Mouse (Mus musculus): ENCODE measurements around the gene Lpar5. TPM values are rescaled to one million over a fixed set of nuclear protein-coding genes. Genes with fewer than 3 reads are reported as not detected.
"Not testable (repeated sequence)": the region's sequence is repeated elsewhere in the genome, so short reads cannot be mapped to it uniquely, and the experiment has no call there.

The Lpar5 gene
- polyA plus RNA-seq, 1 experiment from 2014 or later: not detected

DNA sequence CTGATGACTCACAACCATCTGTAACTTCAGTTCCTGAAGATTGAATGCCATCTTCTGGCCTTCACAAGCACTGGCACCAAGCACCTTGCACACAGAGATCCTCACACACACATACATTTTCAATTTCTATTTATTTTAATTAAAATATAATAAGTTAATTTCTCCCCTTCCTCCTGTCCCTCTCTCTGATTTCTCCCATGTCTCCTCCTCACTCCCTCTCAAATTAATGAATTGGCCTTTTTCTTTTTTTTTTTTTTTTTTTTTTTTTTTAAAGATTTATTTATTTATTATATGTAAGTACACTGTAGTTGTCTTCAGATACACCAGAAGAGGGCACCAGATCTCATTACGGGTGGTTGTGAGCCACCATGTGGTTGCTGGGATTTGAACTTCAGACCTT, 2.5 kb upstream of the Lpar5 start:
- H3K4me3 ChIP-seq (ENCODE audit: control insufficient read depth in 1 of 2, insufficient read depth in 1 of 2, low read depth in 1 of 2, low read length in 2 of 2): not testable (repeated sequence)
- no CpG with 5 or more reads among the region's 1 CpGs for WGBS

DNA sequence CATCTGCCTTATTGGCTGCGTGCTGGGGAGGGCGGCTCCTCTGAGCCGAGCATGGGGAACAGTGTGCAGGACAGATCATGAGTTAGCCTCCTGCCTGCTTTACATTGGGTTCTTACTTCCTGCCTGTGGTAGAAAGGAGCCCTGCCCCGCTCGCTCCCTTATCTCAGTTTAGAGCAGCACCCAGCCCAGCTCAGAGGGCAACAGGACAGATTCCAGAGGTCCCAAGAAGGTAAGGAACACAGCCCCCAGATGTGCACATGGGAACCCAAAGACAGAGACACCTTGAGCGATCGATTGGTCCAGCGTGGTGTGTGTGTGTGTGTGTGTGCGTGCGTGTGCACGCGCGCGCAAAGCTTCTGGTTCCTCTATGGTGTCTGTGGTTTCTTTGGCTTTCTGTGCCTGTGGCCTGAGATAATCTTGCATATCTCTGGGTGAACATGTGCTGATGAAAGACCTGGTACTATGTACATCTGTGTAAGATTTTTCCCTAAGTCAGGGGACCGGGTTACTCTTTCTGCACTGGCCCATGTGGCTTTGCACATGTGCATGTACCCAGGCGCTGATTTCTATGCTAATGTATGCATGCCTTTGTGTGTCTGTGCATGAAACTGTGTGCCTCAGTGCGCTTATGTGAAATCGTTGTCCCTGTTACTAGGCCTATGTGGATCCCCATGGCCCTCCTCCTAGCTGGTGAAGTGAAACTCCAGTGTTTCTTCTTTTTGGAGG, 3.6 kb downstream of the Lpar5 start:
- 0 out of 4 replicates have a peak overlapping the region, but pooled peaks have one; percentile 16 to 39 for H3K27ac ChIP-seq (replicated peaks in 1 of 2; ENCODE audit: control insufficient read depth in 1 of 2, insufficient read depth in 1 of 2, low read depth in 2 of 2, low read length in 2 of 2)
- no peak overlapping the region for H3K9ac ChIP-seq (ENCODE audit: low read length)
- no peak overlapping the region for H3K4me2 ChIP-seq (ENCODE audit: low read length)
- H3K27me3 ChIP-seq (ENCODE audit: control insufficient read depth, insufficient read depth, low read length): no peaks in the 10 kb centered on the region; the same call in 1 of the 2 replicates
- peaks cover 0 to 6% of the 10 kb centered on the region in 2 experiments; a peak in 2 of 4 replicates for H3K4me1 ChIP-seq (ENCODE audit: control insufficient read depth in 2 of 2, insufficient read depth in 2 of 2, low read length in 2 of 2)
- 76% methylated on average over 18 of the region's 18 CpGs for WGBS
- no peaks in the 10 kb centered on the region for H3K9me3 ChIP-seq (ENCODE audit: control insufficient read depth, low read length)
- no peaks in the 10 kb centered on the region for H3K36me3 ChIP-seq (ENCODE audit: control insufficient read depth, insufficient read depth, low read length)
- H3K4me3 ChIP-seq (ENCODE audit: control insufficient read depth in 1 of 2, insufficient read depth in 1 of 2, low read depth in 1 of 2, low read length in 2 of 2): no peak overlapping the region
- no peak for ATAC-seq (ENCODE audit: insufficient number of reproducible peaks, insufficient read depth, low FRiP score, low read depth)

More for the DNA sequence above, 2.5 kb upstream of the Lpar5 start:
- H3K9ac ChIP-seq (ENCODE audit: low read length); H3K4me2 ChIP-seq (ENCODE audit: low read length); H3K36me3 ChIP-seq (ENCODE audit: control insufficient read depth, insufficient read depth, low read length); H3K27ac ChIP-seq (replicated peaks in 1 of 2; ENCODE audit: control insufficient read depth in 1 of 2, insufficient read depth in 1 of 2, low read depth in 2 of 2, low read length in 2 of 2); H3K27me3 ChIP-seq (ENCODE audit: control insufficient read depth, insufficient read depth, low read length); ATAC-seq (ENCODE audit: insufficient number of reproducible peaks, insufficient read depth, low FRiP score, low read depth); H3K9me3 ChIP-seq (ENCODE audit: control insufficient read depth, low read length): not testable (repeated sequence)
- peaks cover 6 to 12% of the 10 kb centered on the region in 2 experiments; a peak in 3 of 4 replicates for H3K4me1 ChIP-seq (ENCODE audit: control insufficient read depth in 2 of 2, insufficient read depth in 2 of 2, low read length in 2 of 2)

DNA sequence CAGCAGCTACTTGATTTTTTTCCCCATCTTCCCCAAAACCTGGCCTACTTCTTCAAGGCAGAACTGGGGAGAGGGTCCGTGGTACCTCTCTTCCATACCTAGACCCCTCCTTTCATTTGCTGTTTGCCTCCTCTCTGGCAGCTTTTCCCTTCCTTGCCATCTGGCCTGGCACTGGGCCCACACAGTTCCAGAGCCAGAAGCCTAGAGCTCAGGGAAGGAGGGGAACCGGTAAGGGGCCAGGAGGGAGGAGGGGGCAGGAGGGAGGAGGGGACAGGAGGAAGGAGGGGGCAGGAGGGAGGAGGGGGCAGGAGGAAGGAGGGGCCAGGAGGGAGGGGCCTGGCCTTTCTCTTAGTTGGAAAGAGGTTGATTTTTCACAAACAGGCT, 4.2 kb downstream of the Lpar5 start:
- no peak overlapping the region for H3K9ac ChIP-seq (ENCODE audit: low read length)
- ATAC-seq (ENCODE audit: insufficient number of reproducible peaks, insufficient read depth, low FRiP score, low read depth): no peak
- peaks cover 0 to 6% of the 10 kb centered on the region in 2 experiments; a peak in 2 of 4 replicates for H3K4me1 ChIP-seq (ENCODE audit: control insufficient read depth in 2 of 2, insufficient read depth in 2 of 2, low read length in 2 of 2)
- no peak overlapping the region for H3K4me2 ChIP-seq (ENCODE audit: low read length)
- H3K9me3 ChIP-seq (ENCODE audit: control insufficient read depth, low read length): no peaks in the 10 kb centered on the region
- WGBS: 24% methylated on average over 2 of the region's 2 CpGs
- no peaks in the 10 kb centered on the region; the same call in 1 of the 2 replicates for H3K27me3 ChIP-seq (ENCODE audit: control insufficient read depth, insufficient read depth, low read length)
- H3K36me3 ChIP-seq (ENCODE audit: control insufficient read depth, insufficient read depth, low read length): no peaks in the 10 kb centered on the region
- no peak overlapping the region for H3K4me3 ChIP-seq (ENCODE audit: control insufficient read depth in 1 of 2, insufficient read depth in 1 of 2, low read depth in 1 of 2, low read length in 2 of 2)
- 0 out of 4 replicates have a peak overlapping the region, but pooled peaks have one; percentile 16 to 39 for H3K27ac ChIP-seq (replicated peaks in 1 of 2; ENCODE audit: control insufficient read depth in 1 of 2, insufficient read depth in 1 of 2, low read depth in 2 of 2, low read length in 2 of 2)

DNA sequence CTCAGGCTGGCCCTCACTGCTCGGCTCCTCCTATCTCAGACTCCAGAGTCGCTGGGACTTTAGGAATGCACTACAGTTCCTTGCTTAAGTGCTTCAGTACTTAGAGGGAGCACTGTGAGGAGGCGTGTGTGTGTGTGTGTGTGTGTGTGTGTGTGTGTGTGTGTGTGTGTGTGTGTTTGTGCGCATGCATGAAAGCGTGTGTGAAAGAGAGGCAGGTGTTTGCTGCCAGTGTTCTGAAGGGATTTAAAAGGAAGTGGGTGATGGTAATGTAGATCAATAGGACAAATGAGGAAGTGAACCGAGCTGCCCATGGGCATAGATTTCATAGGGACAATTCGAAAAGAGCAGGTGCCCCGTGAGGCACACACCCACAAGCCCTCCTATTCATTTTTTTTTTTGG, 6.1 kb downstream of the Lpar5 start:
- H3K27ac ChIP-seq (replicated peaks in 1 of 2; ENCODE audit: control insufficient read depth in 1 of 2, insufficient read depth in 1 of 2, low read depth in 2 of 2, low read length in 2 of 2): no peak overlapping the region
- H3K4me3 ChIP-seq (ENCODE audit: control insufficient read depth in 1 of 2, insufficient read depth in 1 of 2, low read depth in 1 of 2, low read length in 2 of 2): no peak overlapping the region
- 63% methylated on average over 8 of the region's 8 CpGs for WGBS
- H3K9ac ChIP-seq (ENCODE audit: low read length): no peak overlapping the region
- no peak for ATAC-seq (ENCODE audit: insufficient number of reproducible peaks, insufficient read depth, low FRiP score, low read depth)
- H3K27me3 ChIP-seq (ENCODE audit: control insufficient read depth, insufficient read depth, low read length): no peaks in the 10 kb centered on the region; the same call in 1 of the 2 replicates
- H3K9me3 ChIP-seq (ENCODE audit: control insufficient read depth, low read length): no peaks in the 10 kb centered on the region
- no peak overlapping the region for H3K4me2 ChIP-seq (ENCODE audit: low read length)
- H3K4me1 ChIP-seq (ENCODE audit: control insufficient read depth in 2 of 2, insufficient read depth in 2 of 2, low read length in 2 of 2): peaks cover 0 to 6% of the 10 kb centered on the region in 2 experiments; a peak in 2 of 4 replicates
- no peaks in the 10 kb centered on the region for H3K36me3 ChIP-seq (ENCODE audit: control insufficient read depth, insufficient read depth, low read length)

DNA sequence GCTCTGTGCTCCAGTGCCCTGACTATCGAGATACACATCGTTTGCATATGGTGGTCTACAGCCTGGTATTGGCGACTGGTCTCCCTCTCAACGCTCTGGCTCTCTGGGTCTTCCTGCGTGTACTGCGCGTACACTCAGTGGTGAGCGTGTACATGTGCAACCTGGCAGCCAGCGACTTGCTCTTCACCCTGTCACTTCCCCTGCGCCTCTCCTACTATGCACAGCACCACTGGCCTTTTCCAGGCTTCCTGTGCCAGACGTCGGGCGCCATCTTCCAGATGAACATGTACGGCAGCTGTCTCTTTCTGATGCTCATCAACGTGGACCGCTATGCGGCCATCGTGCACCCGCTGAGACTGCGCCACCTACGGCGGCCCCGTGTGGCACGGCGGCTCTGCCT, 13.7 kb downstream of the Lpar5 start:
- peak overlapping the region; percentile 71 for H3K9ac ChIP-seq (ENCODE audit: low read length)
- H3K4me1 ChIP-seq (ENCODE audit: control insufficient read depth in 2 of 2, insufficient read depth in 2 of 2, low read length in 2 of 2): peaks cover 0 to 3% of the 10 kb centered on the region in 2 experiments; a peak in 2 of 4 replicates
- no peaks in the 10 kb centered on the region for H3K9me3 ChIP-seq (ENCODE audit: control insufficient read depth, low read length)
- H3K27ac ChIP-seq (replicated peaks in 1 of 2; ENCODE audit: control insufficient read depth in 1 of 2, insufficient read depth in 1 of 2, low read depth in 2 of 2, low read length in 2 of 2): peak overlapping the region; percentile 32 to 66; a peak in 3 of 4 replicates
- H3K4me2 ChIP-seq (ENCODE audit: low read length): peak overlapping the region; percentile 83
- no peaks in the 10 kb centered on the region for H3K36me3 ChIP-seq (ENCODE audit: control insufficient read depth, insufficient read depth, low read length)
- ATAC-seq (ENCODE audit: insufficient number of reproducible peaks, insufficient read depth, low FRiP score, low read depth): 0 out of 2 replicates have a peak, but pooled peaks have one; percentile 1
- H3K27me3 ChIP-seq (ENCODE audit: control insufficient read depth, insufficient read depth, low read length): peaks cover 2% of the 10 kb centered on the region; the same call in 1 of the 2 replicates
- peak overlapping the region; percentile 43 to 47 for H3K4me3 ChIP-seq (ENCODE audit: control insufficient read depth in 1 of 2, insufficient read depth in 1 of 2, low read depth in 1 of 2, low read length in 2 of 2)
- 21% methylated on average over 25 of the region's 25 CpGs for WGBS

DNA sequence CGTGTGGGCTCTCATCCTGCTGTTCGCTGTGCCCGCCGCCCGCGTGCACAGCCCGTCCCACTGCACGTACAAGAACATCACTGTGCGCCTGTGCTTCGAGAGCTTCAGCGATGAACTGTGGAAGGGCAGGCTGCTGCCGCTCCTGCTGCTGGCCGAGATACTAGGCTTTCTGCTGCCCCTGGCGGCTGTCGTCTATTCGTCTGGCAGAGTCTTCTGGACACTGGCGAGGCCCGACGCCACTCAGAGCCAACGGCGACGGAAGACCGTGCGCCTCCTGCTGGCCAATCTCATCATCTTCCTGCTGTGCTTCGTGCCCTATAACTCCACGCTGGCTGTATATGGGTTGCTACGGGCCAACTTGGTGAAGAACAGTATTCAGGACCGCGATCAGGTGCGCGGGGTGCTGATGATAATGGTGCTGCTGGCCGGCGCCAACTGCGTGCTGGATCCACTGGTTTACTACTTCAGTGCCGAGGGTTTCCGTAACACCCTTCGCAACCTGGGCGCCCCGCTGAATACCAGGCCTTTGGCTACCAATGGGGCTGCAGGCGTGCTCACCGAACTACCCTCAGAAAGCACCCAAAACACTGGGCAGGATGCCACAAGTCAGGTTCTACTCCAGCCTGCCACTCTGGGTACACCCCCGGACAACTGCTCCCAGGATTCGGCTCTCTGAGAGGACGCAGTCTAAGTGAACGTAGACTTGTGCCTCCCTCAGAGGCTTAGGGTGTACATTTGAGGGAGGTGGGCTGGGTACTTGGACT, 14.3 kb downstream of the Lpar5 start:
- no peaks in the 10 kb centered on the region for H3K9me3 ChIP-seq (ENCODE audit: control insufficient read depth, low read length)
- no peaks in the 10 kb centered on the region for H3K36me3 ChIP-seq (ENCODE audit: control insufficient read depth, insufficient read depth, low read length)
- peak overlapping the region; percentile 71 for H3K9ac ChIP-seq (ENCODE audit: low read length)
- peaks cover 0 to 3% of the 10 kb centered on the region in 2 experiments; a peak in 2 of 4 replicates for H3K4me1 ChIP-seq (ENCODE audit: control insufficient read depth in 2 of 2, insufficient read depth in 2 of 2, low read length in 2 of 2)
- peak overlapping the region; percentile 32 to 66; a peak in 3 of 4 replicates for H3K27ac ChIP-seq (replicated peaks in 1 of 2; ENCODE audit: control insufficient read depth in 1 of 2, insufficient read depth in 1 of 2, low read depth in 2 of 2, low read length in 2 of 2)
- H3K4me2 ChIP-seq (ENCODE audit: low read length): peak overlapping the region; percentile 83
- 22% methylated on average over 45 of the region's 45 CpGs for WGBS
- H3K27me3 ChIP-seq (ENCODE audit: control insufficient read depth, insufficient read depth, low read length): peaks cover 2% of the 10 kb centered on the region; the same call in 1 of the 2 replicates
- ATAC-seq (ENCODE audit: insufficient number of reproducible peaks, insufficient read depth, low FRiP score, low read depth): peak; percentile 90
- H3K4me3 ChIP-seq (ENCODE audit: control insufficient read depth in 1 of 2, insufficient read depth in 1 of 2, low read depth in 1 of 2, low read length in 2 of 2): peak overlapping the region; percentile 43 to 47

DNA sequence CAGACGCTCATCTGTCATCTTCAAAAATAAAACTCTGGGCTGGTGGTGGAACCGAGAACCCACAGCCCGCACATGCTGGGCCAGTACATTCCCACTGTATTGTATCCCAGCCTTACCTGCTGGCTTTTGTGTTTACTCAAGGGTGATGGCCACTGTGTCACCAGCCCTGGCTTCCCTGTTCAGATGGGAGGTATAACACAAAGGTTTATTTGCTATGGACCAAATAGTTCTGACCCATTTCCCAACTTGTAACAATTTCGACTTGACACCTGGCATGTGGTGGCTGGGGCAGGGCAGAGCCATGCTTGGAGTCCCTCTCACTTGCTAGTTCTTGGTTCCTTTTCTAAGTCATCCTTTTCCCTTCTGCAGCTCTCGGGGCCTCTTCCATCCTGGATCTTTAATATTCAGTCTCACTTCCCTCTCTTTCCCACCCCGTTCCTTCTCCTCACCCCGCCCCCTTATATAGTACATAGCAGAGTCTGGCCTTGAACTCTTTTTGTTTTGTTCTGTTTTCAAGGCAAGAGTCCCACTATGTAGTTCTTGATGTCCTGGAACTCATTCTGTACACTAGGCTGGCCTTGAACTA, 15.2 kb downstream of the Lpar5 start:
- Histone ChIP-seq H3K9me3 (ENCODE audit: control insufficient read depth, low read length) (no peaks in the 10 kb centered on the region), H3K27ac (replicated peaks in 1 of 2; ENCODE audit: control insufficient read depth in 1 of 2, insufficient read depth in 1 of 2, low read depth in 2 of 2, low read length in 2 of 2) (no peak overlapping the region), H3K9ac (ENCODE audit: low read length) (no peak overlapping the region), H3K4me3 (ENCODE audit: control insufficient read depth in 1 of 2, insufficient read depth in 1 of 2, low read depth in 1 of 2, low read length in 2 of 2) (no peak overlapping the region), H3K4me1 (ENCODE audit: control insufficient read depth in 2 of 2, insufficient read depth in 2 of 2, low read length in 2 of 2) (peaks cover 0 to 3% of the 10 kb centered on the region in 2 experiments; a peak in 2 of 4 replicates), H3K27me3 (ENCODE audit: control insufficient read depth, insufficient read depth, low read length) (peaks cover 2% of the 10 kb centered on the region; the same call in 1 of the 2 replicates), H3K4me2 (ENCODE audit: low read length) (no peak overlapping the region), H3K36me3 (ENCODE audit: control insufficient read depth, insufficient read depth, low read length) (no peaks in the 10 kb centered on the region)
- WGBS: 88% methylated on average over 7 of the region's 7 CpGs
- ATAC-seq (ENCODE audit: insufficient number of reproducible peaks, insufficient read depth, low FRiP score, low read depth): no peak
